Comparison of ENCODE assay signal across 15 mouse cellular contexts in genomic region chr5:120660816-120661215, GRCm38 (mm10). TPM values are rescaled to one million over a fixed set of nuclear protein-coding genes. Genes with fewer than 3 reads are reported as not detected.
A peak's percentile ranks its signal among the peaks of the same experiment; 100 is the strongest.
DNase-seq lines count a peak whose midpoint lies in the region; ATAC-seq lines count a peak whose summit lies in the region.
"Had no signal": no experiment of that assay in that cellular context is flagged by ENCODE, and none has a peak within 500 bp of the region (broad histone marks: within the 10 kb centered on the region; RNA-seq: fewer than 3 reads in every experiment).

No protein-coding gene starts in this region.

- H3K9ac ChIP-seq in hindbrain, embryonic 15.5 days = no peak overlapping the region
- H3K9ac ChIP-seq in forebrain, embryonic 16.5 days (replicated peaks; ENCODE audit: low read depth, low read length) = no peak overlapping the region
- no peak overlapping the region for H3K9ac ChIP-seq in intestine, embryonic 16.5 days (ENCODE audit: low read depth, low read length)

- no peak overlapping the region for H3K4me3 ChIP-seq in hindbrain, embryonic 15.5 days
- no peak overlapping the region for H3K4me3 ChIP-seq in hindbrain, embryonic 10.5 days
- no peak overlapping the region for H3K4me3 ChIP-seq in forebrain, embryonic 16.5 days (replicated peaks; ENCODE audit: low read length)
- H3K4me3 ChIP-seq in intestine, embryonic 16.5 days (ENCODE audit: low read length) = no peak overlapping the region
- no peak overlapping the region for H3K4me3 ChIP-seq in embryonic facial prominence, embryonic 10.5 days

- no peaks in the 10 kb centered on the region for H3K36me3 ChIP-seq in hindbrain, embryonic 15.5 days
- no peaks in the 10 kb centered on the region for H3K36me3 ChIP-seq in hindbrain, embryonic 10.5 days
- H3K36me3 ChIP-seq in forebrain, embryonic 16.5 days (ENCODE audit: control insufficient read depth, insufficient read depth) = no peaks in the 10 kb centered on the region
- H3K36me3 ChIP-seq in intestine, embryonic 16.5 days (ENCODE audit: control insufficient read depth, insufficient read depth, low read length) = no peaks in the 10 kb centered on the region
- no peaks in the 10 kb centered on the region for H3K36me3 ChIP-seq in embryonic facial prominence, embryonic 10.5 days (replicated peaks)

- no peaks in the 10 kb centered on the region for H3K27me3 ChIP-seq in hindbrain, embryonic 15.5 days
- H3K27me3 ChIP-seq in hindbrain, embryonic 10.5 days (ENCODE audit: insufficient read depth, poor library complexity, severe bottlenecking) = peaks cover 16% of the 10 kb centered on the region
- H3K27me3 ChIP-seq in forebrain, embryonic 16.5 days (replicated peaks; ENCODE audit: control insufficient read depth, insufficient read depth, low read length) = no peaks in the 10 kb centered on the region
- no peaks in the 10 kb centered on the region for H3K27me3 ChIP-seq in intestine, embryonic 16.5 days (replicated peaks; ENCODE audit: control insufficient read depth, insufficient read depth, low read length)
- peaks cover 5% of the 10 kb centered on the region for H3K27me3 ChIP-seq in embryonic facial prominence, embryonic 10.5 days (replicated peaks; ENCODE audit: low read depth, poor library complexity, severe bottlenecking)

- ATAC-seq in hindbrain, embryonic 15.5 days (ENCODE audit: low FRiP score, low read depth) = peak; percentile 67
- peak; percentile 74 for ATAC-seq in forebrain, embryonic 16.5 days
- ATAC-seq in intestine, embryonic 16.5 days = no peak

- no peaks in the 10 kb centered on the region for H3K9me3 ChIP-seq in hindbrain, embryonic 15.5 days
- no peaks in the 10 kb centered on the region for H3K9me3 ChIP-seq in hindbrain, embryonic 10.5 days
- H3K9me3 ChIP-seq in forebrain, embryonic 16.5 days (ENCODE audit: control insufficient read depth, low read length) = no peaks in the 10 kb centered on the region
- no peaks in the 10 kb centered on the region for H3K9me3 ChIP-seq in intestine, embryonic 16.5 days (ENCODE audit: control insufficient read depth, low read length)
- H3K9me3 ChIP-seq in embryonic facial prominence, embryonic 10.5 days = no peaks in the 10 kb centered on the region

- H3K27ac ChIP-seq in hindbrain, embryonic 15.5 days (replicated peaks) = peak overlapping the region; percentile 81
- H3K27ac ChIP-seq in hindbrain, embryonic 10.5 days = no peak overlapping the region
- H3K27ac ChIP-seq in forebrain, embryonic 16.5 days (ENCODE audit: low read length) = peak overlapping the region; percentile 75
- H3K27ac ChIP-seq in intestine, embryonic 16.5 days (ENCODE audit: low read length) = no peak overlapping the region
- H3K27ac ChIP-seq in embryonic facial prominence, embryonic 10.5 days (replicated peaks) = no peak overlapping the region

- no peak overlapping the region for H3K4me2 ChIP-seq in hindbrain, embryonic 15.5 days
- no peak overlapping the region for H3K4me2 ChIP-seq in forebrain, embryonic 16.5 days (ENCODE audit: low read length)
- no peak overlapping the region for H3K4me2 ChIP-seq in intestine, embryonic 16.5 days (ENCODE audit: low read depth, low read length)
- H3K4me2 ChIP-seq: liver, embryonic 11.5 days had no signal

- peaks cover 11% of the 10 kb centered on the region for H3K4me1 ChIP-seq in hindbrain, embryonic 15.5 days (replicated peaks)
- H3K4me1 ChIP-seq in hindbrain, embryonic 10.5 days (replicated peaks) = peaks cover 6% of the 10 kb centered on the region; the same call in 1 of the 2 replicates
- H3K4me1 ChIP-seq in forebrain, embryonic 16.5 days (replicated peaks; ENCODE audit: control insufficient read depth, insufficient read depth, low read length) = 0 out of 2 replicates have a peak, but pooled peaks cover 3% of the 10 kb centered on the region
- H3K4me1 ChIP-seq in intestine, embryonic 16.5 days (ENCODE audit: control insufficient read depth, insufficient read depth, low read length) = no peaks in the 10 kb centered on the region
- H3K4me1 ChIP-seq in embryonic facial prominence, embryonic 10.5 days = no peaks in the 10 kb centered on the region; the same call in 1 of the 2 replicates

- 27% methylated on average over 5 of the region's 5 CpGs for WGBS in hindbrain, embryonic 15.5 days
- WGBS in hindbrain, embryonic 10.5 days = 50% methylated on average over 5 of the region's 5 CpGs
- 22% methylated on average over 5 of the region's 5 CpGs for WGBS in forebrain, embryonic 16.5 days
- 46% methylated on average over 5 of the region's 5 CpGs for WGBS in intestine, embryonic 16.5 days
- 64% methylated on average over 5 of the region's 5 CpGs for WGBS in embryonic facial prominence, embryonic 10.5 days

- no peak for DNase-seq in hindbrain, embryonic 10.5 days (ENCODE audit: low spot score)
- DNase-seq in right cerebral cortex, postnatal 14 days = peak; percentile 53
- no peak for DNase-seq in right cerebral cortex, adult 18-20 months
- peak; percentile 55 for DNase-seq in right cerebral cortex, postnatal 25 days
- DNase-seq in embryonic facial prominence, embryonic 10.5 days (ENCODE audit: low spot score) = no peak
- DNase-seq: cerebellum, adult 9-10 months; heart, adult 18-20 months; heart, postnatal 10 days; kidney, adult 18-20 months; lung, postnatal 14 days had no signal

RNA-seq across cellular contexts. Expression of gene Rasal1, which starts 12.2 kb away (rescaled TPM):
- 0.78 and 0.92 TPM in 2 replicates for polyA plus RNA-seq in hindbrain, embryonic 15.5 days (2015; fragmentation: Nextera tagmentation; extraction: Ambion mirVana)
- polyA plus RNA-seq in hindbrain, embryonic 10.5 days (2016; fragmentation: Nextera tagmentation; extraction: Ambion mirVana) = 0.13 and 0.15 TPM in 2 replicates
- polyA plus RNA-seq in forebrain, embryonic 16.5 days (2015; fragmentation: Nextera tagmentation; extraction: Ambion mirVana) = 5.3 and 6.3 TPM in 2 replicates
- polyA plus RNA-seq in intestine, embryonic 16.5 days (2015; fragmentation: Nextera tagmentation; extraction: Ambion mirVana) = 1.8 and 1.9 TPM in 2 replicates
- 0.07 and 0.14 TPM in 2 replicates for polyA plus RNA-seq in embryonic facial prominence, embryonic 10.5 days (2016; fragmentation: Nextera tagmentation; extraction: Ambion mirVana)

RNA-seq across cellular contexts. Expression of gene Cfap73, which starts 26.8 kb away (rescaled TPM):
- 0.71 and 0.83 TPM in 2 replicates for polyA plus RNA-seq in hindbrain, embryonic 15.5 days (2015; fragmentation: Nextera tagmentation; extraction: Ambion mirVana)
- 0.85 TPM in 1 of 2 replicates, not detected in the other for polyA plus RNA-seq in hindbrain, embryonic 10.5 days (2016; fragmentation: Nextera tagmentation; extraction: Ambion mirVana)
- 0.39 and 0.46 TPM in 2 replicates for polyA plus RNA-seq in forebrain, embryonic 16.5 days (2015; fragmentation: Nextera tagmentation; extraction: Ambion mirVana)
- 0.24 TPM in 1 of 2 replicates, not detected in the other for polyA plus RNA-seq in intestine, embryonic 16.5 days (2015; fragmentation: Nextera tagmentation; extraction: Ambion mirVana)
- polyA plus RNA-seq in embryonic facial prominence, embryonic 10.5 days (2016; fragmentation: Nextera tagmentation; extraction: Ambion mirVana) = 0.27 TPM in 1 of 2 replicates, not detected in the other
- polyA plus RNA-seq: embryonic facial prominence, embryonic 11.5 days; liver, embryonic 11.5 days had no signal

RNA-seq across cellular contexts. Expression of gene Ddx54, which starts 48.3 kb away (rescaled TPM):
- 37.9 and 41.3 TPM in 2 replicates for polyA plus RNA-seq in hindbrain, embryonic 15.5 days (2015; fragmentation: Nextera tagmentation; extraction: Ambion mirVana)
- polyA plus RNA-seq in hindbrain, embryonic 10.5 days (2016; fragmentation: Nextera tagmentation; extraction: Ambion mirVana) = 62.2 and 64.7 TPM in 2 replicates
- 49.2 and 49.3 TPM in 2 replicates for polyA plus RNA-seq in forebrain, embryonic 16.5 days (2015; fragmentation: Nextera tagmentation; extraction: Ambion mirVana)
- 50.8 and 51.4 TPM in 2 replicates for polyA plus RNA-seq in intestine, embryonic 16.5 days (2015; fragmentation: Nextera tagmentation; extraction: Ambion mirVana)
- 62.3 and 64.3 TPM in 2 replicates for polyA plus RNA-seq in embryonic facial prominence, embryonic 10.5 days (2016; fragmentation: Nextera tagmentation; extraction: Ambion mirVana)

RNA-seq across cellular contexts. Expression of gene Rita1, which starts 48.4 kb away (rescaled TPM):
- polyA plus RNA-seq in hindbrain, embryonic 15.5 days (2015; fragmentation: Nextera tagmentation; extraction: Ambion mirVana) = 28.7 and 31.1 TPM in 2 replicates
- polyA plus RNA-seq in hindbrain, embryonic 10.5 days (2016; fragmentation: Nextera tagmentation; extraction: Ambion mirVana) = 19.0 and 19.6 TPM in 2 replicates
- 21.2 and 26.9 TPM in 2 replicates for polyA plus RNA-seq in forebrain, embryonic 16.5 days (2015; fragmentation: Nextera tagmentation; extraction: Ambion mirVana)
- polyA plus RNA-seq in intestine, embryonic 16.5 days (2015; fragmentation: Nextera tagmentation; extraction: Ambion mirVana) = 12.7 and 12.8 TPM in 2 replicates
- 19.4 and 20.1 TPM in 2 replicates for polyA plus RNA-seq in embryonic facial prominence, embryonic 10.5 days (2016; fragmentation: Nextera tagmentation; extraction: Ambion mirVana)

RNA-seq across cellular contexts. Expression of gene Dtx1, which starts 50.9 kb away (rescaled TPM):
- 56.2 and 69.9 TPM in 2 replicates for polyA plus RNA-seq in hindbrain, embryonic 15.5 days (2015; fragmentation: Nextera tagmentation; extraction: Ambion mirVana)
- 1.7 and 5.8 TPM in 2 replicates for polyA plus RNA-seq in hindbrain, embryonic 10.5 days (2016; fragmentation: Nextera tagmentation; extraction: Ambion mirVana)
- polyA plus RNA-seq in forebrain, embryonic 16.5 days (2015; fragmentation: Nextera tagmentation; extraction: Ambion mirVana) = 43.4 and 44.1 TPM in 2 replicates
- 2.2 and 3.0 TPM in 2 replicates for polyA plus RNA-seq in intestine, embryonic 16.5 days (2015; fragmentation: Nextera tagmentation; extraction: Ambion mirVana)
- polyA plus RNA-seq in embryonic facial prominence, embryonic 10.5 days (2016; fragmentation: Nextera tagmentation; extraction: Ambion mirVana) = 1.8 and 2.2 TPM in 2 replicates

Comparison
In these comparisons a context has a peak if more than half of its experiments do, and no peak if none do; other contexts are left out.
1. H3K27ac ChIP-seq: peak in hindbrain, embryonic 15.5 days (single experiment) and forebrain, embryonic 16.5 days (single experiment); none in hindbrain, embryonic 10.5 days (single experiment), intestine, embryonic 16.5 days (single experiment) and embryonic facial prominence, embryonic 10.5 days (single experiment).
2. DNase-seq: peak in right cerebral cortex, postnatal 14 days (single experiment) and right cerebral cortex, postnatal 25 days (single experiment); none in hindbrain, embryonic 10.5 days (single experiment), right cerebral cortex, adult 18-20 months (single experiment) and embryonic facial prominence, embryonic 10.5 days (single experiment).